Mouse (Mus musculus): ENCODE data around the gene Pilrb1. TPM values are rescaled to one million over a fixed set of nuclear protein-coding genes. Genes with fewer than 3 reads are reported as not detected.

Gene Pilrb1
- total RNA-seq, 2 experiments from 2014 or later, result not detected

DNA sequence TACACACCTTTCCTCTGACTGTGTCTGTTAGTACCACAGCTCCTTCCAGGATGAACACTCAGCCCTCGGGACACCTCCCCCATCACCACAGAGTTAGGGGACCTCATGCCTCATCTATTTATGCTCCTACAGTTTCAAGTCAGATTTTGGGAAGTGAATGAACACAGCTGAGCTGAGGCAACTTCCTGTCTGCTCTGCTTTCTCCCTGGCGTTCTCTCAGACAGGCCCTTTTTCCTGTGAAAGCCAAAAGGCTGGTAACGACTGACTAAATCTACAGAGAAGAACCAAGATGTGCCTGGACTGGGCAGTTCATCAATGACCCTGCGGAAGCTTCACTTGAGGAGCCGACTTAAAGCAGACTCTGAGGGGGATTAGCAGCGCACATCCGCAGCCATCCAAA lies 27.7 kb downstream of the Pilrb1 start:
- no peak for DNase-seq (ENCODE audit: low spot score in 2 of 2)

DNA sequence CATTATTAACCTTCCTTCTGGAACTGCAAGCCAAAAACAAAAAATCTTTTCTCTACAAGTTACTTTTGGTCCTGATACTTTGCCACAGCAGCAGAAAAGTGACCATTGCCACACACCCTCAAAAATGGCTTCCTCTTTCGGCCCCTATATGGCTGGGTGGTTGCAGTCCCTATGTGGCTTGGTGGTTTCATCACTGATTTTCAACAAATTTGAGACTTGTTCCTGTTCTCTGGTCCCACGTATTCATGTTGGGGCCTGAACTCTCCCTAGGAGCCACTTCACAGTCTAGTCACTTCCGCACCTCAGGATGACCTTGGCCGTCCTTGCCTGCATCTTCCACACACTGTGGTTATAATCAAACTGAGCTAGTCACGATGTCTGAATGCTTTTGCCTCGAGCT lies 29.2 kb downstream of the Pilrb1 start:
- no peak for DNase-seq (ENCODE audit: low spot score in 2 of 2)

DNA sequence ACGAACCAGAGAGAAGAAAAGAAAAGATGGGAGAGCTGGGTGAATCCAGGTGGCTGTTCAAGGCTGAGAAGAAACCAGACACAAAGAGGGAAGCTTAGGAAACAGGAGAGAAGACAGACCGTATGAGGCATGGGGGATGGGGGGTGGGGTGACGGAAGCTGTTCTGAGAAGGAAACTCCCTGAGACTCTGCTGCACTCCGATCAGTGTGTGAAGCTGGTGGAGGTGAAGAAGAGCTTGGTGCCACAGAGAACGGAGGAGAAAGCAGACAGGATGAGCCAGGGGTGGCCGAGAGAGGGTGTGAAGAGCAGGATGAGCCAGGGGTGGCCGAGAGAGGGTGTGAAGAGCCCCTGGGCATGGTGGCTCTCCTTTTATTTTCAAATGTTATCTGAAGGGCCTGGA lies 31.5 kb downstream of the Pilrb1 start:
- DNase-seq (ENCODE audit: low spot score in 2 of 2), result no peak

DNA sequence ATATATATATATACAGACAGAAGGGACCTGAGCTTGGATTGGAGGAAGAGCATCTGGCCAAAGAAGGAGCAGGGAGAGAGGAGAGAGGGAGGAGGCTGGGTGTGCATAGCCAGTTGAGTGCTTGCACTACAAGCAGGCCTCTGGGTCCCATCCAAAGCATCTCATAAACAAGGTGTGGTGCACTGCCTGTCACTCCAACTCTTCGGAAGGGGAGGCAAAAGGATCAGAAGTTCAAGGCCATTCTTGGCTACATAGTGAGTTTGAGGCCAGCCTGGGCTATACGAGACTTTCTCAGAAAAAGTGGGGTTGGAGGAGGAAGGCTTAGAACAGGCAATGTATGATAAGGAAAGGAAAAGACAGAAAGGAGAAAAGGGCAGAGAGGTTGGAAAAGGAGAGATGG lies 31.9 kb downstream of the Pilrb1 start:
- DNase-seq (ENCODE audit: low spot score in 2 of 2), result no peak

DNA sequence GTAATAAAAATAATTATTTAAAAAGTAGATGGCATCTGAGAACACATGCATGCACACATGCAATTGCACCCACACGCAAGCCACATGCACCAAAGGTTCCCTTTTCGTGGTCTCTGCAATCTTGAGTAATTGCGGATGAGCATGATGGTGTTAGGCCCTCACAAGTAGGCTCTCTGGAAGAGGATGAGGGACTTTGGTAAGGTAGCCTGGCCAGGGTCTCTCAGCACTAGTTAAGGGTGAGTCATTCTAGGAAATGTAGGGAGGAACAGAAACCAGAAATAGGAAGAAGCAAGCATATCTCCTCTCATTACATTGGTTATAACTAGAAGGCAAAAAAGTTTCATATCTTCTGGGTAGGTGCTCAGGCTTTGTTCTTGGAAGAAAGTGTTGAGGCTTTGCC lies 32.9 kb downstream of the Pilrb1 start:
- DNase-seq (ENCODE audit: low spot score in 2 of 2), result no peak

DNA sequence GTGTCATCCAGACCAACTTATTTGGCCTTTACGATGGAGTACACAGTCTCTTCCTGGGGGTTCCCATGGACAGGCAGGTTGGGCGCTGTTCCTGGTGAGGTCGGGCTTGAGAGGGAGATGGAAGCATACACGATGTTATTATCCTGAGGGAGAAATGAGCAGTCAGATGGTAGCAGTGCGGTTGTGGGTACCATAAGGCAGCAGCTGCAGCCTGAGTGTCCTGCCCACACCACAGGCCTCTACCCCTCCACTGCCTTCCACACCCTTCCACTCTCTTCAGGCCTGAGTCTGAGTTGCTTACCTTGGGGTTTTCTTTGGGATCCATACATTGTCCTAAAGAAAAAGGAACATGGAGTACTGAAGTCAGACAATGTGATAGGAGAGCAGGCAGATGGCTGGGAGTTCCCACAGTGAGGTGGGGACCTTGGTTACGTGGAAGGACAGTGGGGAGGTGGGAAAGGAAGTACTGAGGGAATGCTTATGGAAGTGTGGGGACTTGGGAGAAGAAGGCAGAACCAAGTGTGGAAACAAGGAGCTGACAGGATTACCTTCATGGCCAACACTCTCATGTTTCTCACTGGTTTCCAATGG lies 34.4 kb downstream of the Pilrb1 start:
- DNase-seq (ENCODE audit: low spot score in 2 of 2), result no peak

DNA sequence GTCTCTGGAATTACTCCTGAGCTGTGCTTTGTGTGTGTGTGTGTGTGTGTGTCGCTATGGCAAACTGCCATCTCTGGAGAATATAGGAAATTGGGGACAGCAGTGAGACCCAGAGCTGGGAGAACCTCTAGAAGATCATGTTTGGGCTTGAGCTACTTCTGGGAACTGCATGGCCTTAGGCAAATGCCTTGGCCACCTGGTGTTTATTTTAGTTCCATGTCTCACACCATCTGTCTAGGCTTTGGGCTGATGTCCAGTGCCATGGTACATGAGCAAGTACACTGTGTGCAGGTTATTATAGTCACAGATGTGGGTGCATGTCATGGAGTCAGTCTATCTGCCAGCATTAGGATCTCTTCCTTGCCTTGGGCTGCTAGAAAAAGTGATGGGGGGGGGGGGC lies 35.3 kb downstream of the Pilrb1 start:
- no peak for DNase-seq (ENCODE audit: low spot score in 2 of 2)

DNA sequence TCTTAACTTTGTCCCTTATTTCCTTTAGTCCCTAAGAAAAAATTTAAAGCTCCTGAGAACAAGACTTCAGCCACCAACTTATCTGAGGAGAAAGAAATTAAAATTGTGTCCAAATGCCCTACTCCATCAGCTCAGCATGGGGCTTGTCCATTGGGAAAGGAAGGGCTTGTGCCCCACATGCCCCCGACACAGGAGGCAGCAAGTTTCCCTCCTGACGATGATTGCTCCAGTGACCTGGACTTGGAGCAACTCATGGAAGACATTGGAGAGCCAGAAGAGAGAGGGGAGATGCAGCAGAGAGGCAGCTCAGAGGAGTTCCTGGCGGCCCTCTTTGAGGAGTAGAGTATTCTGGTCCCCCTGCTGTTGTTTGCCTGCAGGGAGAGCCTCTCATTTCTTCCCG lies 35.8 kb downstream of the Pilrb1 start:
- DNase-seq (ENCODE audit: low spot score in 2 of 2), result no peak

DNA sequence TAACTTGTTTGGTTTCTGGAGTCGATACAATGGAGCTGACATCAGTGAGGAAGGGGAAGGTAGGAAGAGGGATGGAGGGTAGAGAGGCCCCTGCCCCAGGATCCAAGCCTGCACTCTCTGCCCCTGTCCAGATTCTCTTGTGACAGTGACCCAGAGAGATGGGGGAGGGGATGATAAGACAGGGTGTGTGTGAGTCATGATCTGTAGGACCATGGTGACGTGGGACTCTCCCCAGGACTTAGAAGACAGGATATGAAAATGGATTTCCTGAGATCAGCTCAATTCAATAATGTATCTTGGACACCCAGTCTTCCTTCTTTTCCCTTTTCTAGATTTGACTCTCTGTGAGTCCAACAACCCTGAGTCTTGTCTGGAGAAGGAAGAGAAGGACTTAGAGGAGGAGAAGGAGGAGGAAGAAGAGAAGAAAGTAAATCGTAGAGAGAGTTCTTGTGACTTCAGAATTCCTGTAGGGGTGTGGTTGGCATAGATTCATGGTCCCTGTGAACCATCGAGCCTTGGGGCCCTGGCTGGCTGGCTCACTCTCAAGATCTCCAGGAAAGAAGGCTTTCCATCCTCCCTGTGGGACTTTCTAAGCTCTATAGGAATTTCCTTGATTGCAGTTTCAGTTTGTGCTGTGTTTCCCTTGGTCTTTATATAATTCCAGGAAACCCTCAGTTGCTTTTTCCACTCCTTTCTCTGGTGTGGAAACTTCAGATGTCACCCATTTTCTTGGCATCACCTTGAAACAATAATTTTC lies 40.3 kb downstream of the Pilrb1 start:
- no peak for DNase-seq (ENCODE audit: low spot score in 2 of 2)

DNA sequence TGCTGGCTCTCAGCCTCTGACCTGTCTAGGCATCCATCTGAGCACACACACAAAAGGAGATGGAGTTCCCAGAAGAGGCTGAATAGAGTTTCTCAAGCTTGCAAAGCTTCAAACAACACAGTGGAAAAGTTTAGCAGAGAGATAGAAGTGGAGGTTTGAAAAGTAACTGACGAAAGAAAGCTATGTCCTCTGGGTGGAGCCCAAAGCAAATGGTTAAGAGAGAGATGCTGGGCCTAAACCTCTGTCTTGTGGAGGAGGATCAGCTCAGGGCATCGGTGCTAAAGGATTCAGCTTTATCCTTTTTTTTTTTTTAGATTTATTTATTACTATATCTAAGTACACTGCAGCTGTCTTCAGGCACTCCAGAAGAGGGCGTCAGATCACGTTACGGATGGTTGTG lies 49.6 kb downstream of the Pilrb1 start:
- DNase-seq (ENCODE audit: low spot score in 2 of 2), result no peak

DNA sequence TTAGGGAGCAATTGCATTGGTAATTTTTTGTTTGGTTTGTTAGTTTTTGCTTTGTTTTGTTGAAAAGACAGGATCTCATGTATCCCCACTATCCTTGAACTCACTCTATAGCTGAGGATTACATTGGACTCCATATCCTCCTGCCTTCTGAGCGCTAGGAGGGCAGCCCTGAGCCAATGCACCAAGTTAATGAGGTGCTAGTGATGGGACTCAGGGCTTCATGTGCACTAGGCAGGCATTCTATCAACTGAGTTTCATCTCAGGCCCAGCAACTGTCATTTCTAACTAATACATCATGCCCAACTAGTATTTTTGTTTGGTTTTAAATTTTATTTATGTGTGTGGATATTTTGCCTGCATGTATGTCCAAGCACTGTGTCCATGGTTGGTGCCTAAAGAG lies 51.7 kb downstream of the Pilrb1 start:
- no peak for DNase-seq (ENCODE audit: low spot score in 2 of 2)

Other genes with a start within 250 kb of the Pilrb1 start
- 10 to 100 TPM; 12.6 to 15.2 TPM for gene Pcolce, start 244.3 kb downstream of the Pilrb1 start, total RNA-seq (2021)
- under 1 TPM; 0.21 to 0.45 TPM for gene Fbxo24, start 229.1 kb downstream of the Pilrb1 start, total RNA-seq (2021)
- 10 to 100 TPM; 13.8 to 14.3 TPM for gene Lrch4, start 229.0 kb downstream of the Pilrb1 start, total RNA-seq (2021)
- gene Gm20605, start 228.9 kb downstream of the Pilrb1 start, total RNA-seq (2021), result 10 to 100 TPM in 1 of 2 experiments, 1 to 10 TPM in 1; 9.7 to 10.1 TPM
- gene Sap25, start 216.8 kb downstream of the Pilrb1 start, total RNA-seq (2021), result 10 to 100 TPM in 1 of 2 experiments, 1 to 10 TPM in 1; 6.9 to 10.6 TPM
- under 1 TPM; 0.44 to 0.87 TPM for gene Irs3, start 212.4 kb downstream of the Pilrb1 start, total RNA-seq (2021)
- 10 to 100 TPM; 46.9 to 48.9 TPM for gene Agfg2, start 173.4 kb downstream of the Pilrb1 start, total RNA-seq (2021)
- 10 to 100 TPM; 80.1 to 82.0 TPM for gene Nyap1, start 116.5 kb downstream of the Pilrb1 start, total RNA-seq (2021)
- 100 to 1,000 TPM; 139 to 145 TPM for gene Tsc22d4, start 112.4 kb downstream of the Pilrb1 start, total RNA-seq (2021)
- 10 to 100 TPM; 23.7 to 25.7 TPM for gene Ppp1r35, start 79.3 kb downstream of the Pilrb1 start, total RNA-seq (2021)
- 10 to 100 TPM; 39.1 to 50.2 TPM for gene Mepce, start 70.5 kb downstream of the Pilrb1 start, total RNA-seq (2021)
- 1 to 10 TPM; 5.9 to 7.6 TPM for gene Zcwpw1, start 70.3 kb downstream of the Pilrb1 start, total RNA-seq (2021)
- under 1 TPM; 0.51 to 0.91 TPM for gene Pilra, start 21.8 kb downstream of the Pilrb1 start, total RNA-seq (2021)
- gene Pilrb2, start 13.7 kb upstream of the Pilrb1 start, total RNA-seq (2021), result under 1 TPM in 1 of 2 experiments, not detected in 1; 0.19 TPM
- under 1 TPM in 1 of 2 experiments, not detected in 1; 0.19 TPM for gene Cyp3a13, start 63.5 kb upstream of the Pilrb1 start, total RNA-seq (2021)
- gene Gjc3, start 105.0 kb upstream of the Pilrb1 start, total RNA-seq (2021), result 10 to 100 TPM; 13.0 to 15.0 TPM
- not detected for gene Azgp1, start 123.4 kb upstream of the Pilrb1 start, total RNA-seq (2021)
- not detected for gene Smok3a, start 163.2 kb upstream of the Pilrb1 start, total RNA-seq (2021)
- gene Smok3b, start 163.3 kb upstream of the Pilrb1 start, total RNA-seq (2021), result not detected
- not detected for gene Smok3c, start 195.1 kb upstream of the Pilrb1 start, total RNA-seq (2021)
- gene Zkscan1, start 227.0 kb upstream of the Pilrb1 start, total RNA-seq (2021), result 10 to 100 TPM; 40.5 to 42.3 TPM

Data from left cerebral cortex, adult 18-20 months (tissue).